Mouse (Mus musculus) cortical plate, adult 2 months (tissue): ENCODE measurements around the gene Akap12.

ENCODE experiments used
- CTCF ChIP-seq: fragments of 200-500 bp; IDR thresholded peaks from 2 replicates; pipeline ENCODE4 v1.5.1; 2011; ENCODE audit warnings: mild to moderate bottlenecking, control low read depth, low read length; ENCODE audit not compliant: insufficient read depth; ENCODE audit errors: extremely low read depth
- POLR2A ChIP-seq: fragments of 200-500 bp; IDR thresholded peaks from 2 replicates; pipeline ENCODE4 v1.6.1; 2011; ENCODE audit warnings: mild to moderate bottlenecking, low read length, control low read depth; ENCODE audit not compliant: insufficient read depth; ENCODE audit errors: extremely low read depth

- TF ChIP-seq POLR2A (no peak), CTCF (no peak)
These were observed 33.1 kb upstream of the Akap12 start for GRCm38 (mm10) chr10:4233102-4233501.
